Mouse (Mus musculus) bone marrow, adult 2 months (tissue): ENCODE measurements around the gene Dnah14.

Experiments used
- CTCF ChIP-seq: fragments of 200-500 bp; IDR thresholded peaks from 2 replicates; pipeline ENCODE4 v1.5.1; 2011; ENCODE audit warnings: low read length, control low read depth; ENCODE audit not compliant: control insufficient read depth, insufficient read depth
- POLR2A ChIP-seq: fragments of 200-500 bp; IDR thresholded peaks from 2 replicates; pipeline ENCODE4 v1.6.1; 2011; ENCODE audit warnings: low read depth, mild to moderate bottlenecking, control low read depth, low read length, borderline replicate concordance; ENCODE audit not compliant: control insufficient read depth

DNA sequence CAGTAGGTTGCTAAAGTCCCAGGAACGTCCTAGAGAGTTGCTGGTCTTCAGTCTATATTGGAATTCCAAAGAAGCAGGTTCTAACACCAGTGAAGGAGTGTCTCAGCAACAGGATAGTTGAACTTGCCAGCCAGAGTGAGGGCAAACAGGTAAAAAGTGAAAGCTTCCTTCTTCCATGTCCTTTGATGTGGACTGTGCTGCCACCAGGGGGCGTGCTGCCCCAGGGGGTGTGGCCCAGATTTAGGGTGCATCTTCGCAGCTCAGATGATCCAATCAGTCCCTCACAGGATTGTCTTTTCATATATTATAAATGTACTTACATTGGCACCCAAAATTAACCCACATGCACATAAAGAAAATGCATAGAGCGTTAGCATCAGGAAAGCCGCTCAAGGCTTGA lies 41.0 kb downstream of the Dnah14 start:
- TF ChIP-seq CTCF (peak; percentile 80), POLR2A (no peak)
